Mouse (Mus musculus) mesoderm, embryonic 11.5 days (tissue): ENCODE measurements around the gene Crispld2.

ENCODE experiments used
- DNase-seq: peaks from one replicate; pipeline ENCODE4 v3.0.0-alpha.2; 2012; ENCODE audit warnings: low read depth, low spot score

Gene Crispld2

DNA sequence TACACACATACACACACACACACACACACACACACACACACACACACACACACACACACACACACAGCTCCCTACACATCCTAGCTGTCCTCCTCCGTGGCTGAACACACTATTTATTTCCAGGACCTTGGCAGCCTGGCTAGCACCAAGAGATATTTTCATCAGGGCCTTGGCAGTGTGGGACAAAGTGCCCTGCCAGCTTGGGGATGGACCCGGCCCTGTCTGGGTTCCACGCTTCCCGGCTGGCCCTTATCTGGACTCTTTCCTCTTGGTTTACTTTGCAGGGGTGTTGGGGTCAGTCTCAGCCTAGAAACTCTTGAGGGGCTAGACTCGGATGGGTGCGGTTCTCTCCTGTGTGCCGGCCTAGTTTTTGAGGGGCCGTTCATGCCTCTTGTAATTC lies 8.2 kb downstream of the Crispld2 start:
- no peak for DNase-seq

- DNase-seq = peak; percentile 69
Measured at GRCm38 (mm10) chr8:120001712-120002111, 9.5 kb downstream of the Crispld2 start.

- DNase-seq = no peak
Measured at GRCm38 (mm10) chr8:120002348-120002747, 10.1 kb downstream of the Crispld2 start.

- DNase-seq = peak; percentile 82
Measured at GRCm38 (mm10) chr8:120004154-120004702, 12.0 kb downstream of the Crispld2 start.

- DNase-seq = peak; percentile 57
Measured at GRCm38 (mm10) chr8:120004705-120005381, 12.6 kb downstream of the Crispld2 start.

DNA sequence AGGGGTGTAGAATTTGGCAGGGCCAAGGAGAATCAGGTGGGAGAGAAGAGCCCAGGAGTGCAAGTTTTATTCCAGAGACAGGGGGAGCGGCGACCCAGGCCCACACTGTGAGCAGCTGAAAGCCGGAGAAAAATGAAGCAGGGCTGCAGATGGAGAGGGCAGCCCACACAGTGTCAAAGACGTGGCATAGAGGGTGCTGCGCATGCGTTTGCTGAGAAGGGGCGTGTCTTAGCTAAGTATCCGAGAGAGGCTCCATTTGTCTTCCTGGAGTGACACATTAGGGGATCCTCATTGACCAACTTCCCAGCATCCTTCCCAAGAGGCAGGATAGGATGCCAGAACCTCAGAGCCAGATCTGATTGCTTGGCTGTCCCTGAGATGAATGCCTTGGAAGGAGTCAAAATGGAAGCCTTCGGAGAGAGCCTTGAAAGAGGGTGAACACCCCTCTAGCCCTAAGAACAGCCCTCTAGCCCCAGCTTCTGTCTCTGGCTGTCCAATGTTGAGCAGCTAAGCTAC lies 14.5 kb downstream of the Crispld2 start:
- peak; percentile 60 for DNase-seq

GRCm38 (mm10) chr8:120007178-120007577 lies 14.9 kb downstream of the Crispld2 start:
- DNase-seq = no peak

DNA sequence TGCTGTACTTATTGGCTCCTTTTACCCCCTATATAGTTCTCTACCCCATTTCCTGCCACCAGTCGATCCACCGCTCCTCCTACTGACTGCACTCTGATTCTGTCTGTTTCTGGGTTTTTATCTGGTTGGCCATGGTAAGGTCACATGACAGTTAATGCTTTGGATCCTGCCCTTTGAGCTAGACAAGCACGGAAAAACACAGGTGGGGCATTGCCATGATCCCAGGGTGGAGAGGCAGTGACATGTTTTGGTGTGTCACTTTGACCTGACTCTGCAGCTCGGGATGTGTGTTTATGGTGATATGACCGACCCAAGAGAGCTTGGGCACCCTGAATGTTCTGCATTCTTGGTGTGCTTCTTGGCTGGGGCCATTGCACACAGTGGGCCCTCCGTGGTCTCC lies 17.0 kb downstream of the Crispld2 start:
- DNase-seq = no peak

GRCm38 (mm10) chr8:120012491-120012890 lies 20.3 kb downstream of the Crispld2 start:
- DNase-seq = no peak

- no peak for DNase-seq
Measured at GRCm38 (mm10) chr8:120012927-120013326, 20.7 kb downstream of the Crispld2 start.

DNA sequence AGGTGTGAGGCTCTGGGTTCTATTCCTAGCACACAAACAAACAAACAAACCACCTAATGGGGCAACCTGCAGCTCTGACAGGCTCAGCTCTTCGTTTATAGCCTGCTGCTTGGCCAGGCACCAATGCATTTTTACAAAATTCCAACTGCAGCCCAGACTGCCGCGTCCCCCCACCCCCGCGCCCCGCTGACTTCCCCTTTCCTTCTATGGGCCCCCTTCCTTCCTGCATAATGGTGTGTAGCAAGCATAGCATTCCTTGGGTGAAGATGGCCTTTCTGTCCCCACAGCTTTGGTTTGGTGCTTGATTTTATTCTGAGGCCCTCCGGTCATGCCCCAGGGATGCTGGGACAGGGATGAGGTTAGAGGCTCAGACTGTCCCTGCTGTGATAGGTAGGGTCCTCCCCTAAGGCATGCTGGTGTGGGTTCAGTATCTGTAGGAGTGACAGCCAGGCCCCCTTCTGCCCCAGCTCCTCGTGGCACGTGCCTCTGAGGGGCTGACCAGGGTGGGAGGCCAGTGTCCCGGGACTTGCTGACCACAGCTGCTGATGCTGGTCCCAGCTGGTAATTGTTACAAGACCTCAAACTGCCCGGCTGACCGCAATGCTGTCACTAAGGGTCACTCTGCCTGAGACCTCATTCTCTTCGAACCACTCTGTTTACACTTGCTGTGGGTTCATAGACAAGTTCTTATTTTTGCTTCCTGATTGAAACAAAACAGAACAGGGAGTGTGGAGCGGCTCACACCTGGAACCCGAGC lies 22.2 kb downstream of the Crispld2 start:
- no peak for DNase-seq

- no peak for DNase-seq
Measured at GRCm38 (mm10) chr8:120015916-120016315, 23.7 kb downstream of the Crispld2 start.

DNA sequence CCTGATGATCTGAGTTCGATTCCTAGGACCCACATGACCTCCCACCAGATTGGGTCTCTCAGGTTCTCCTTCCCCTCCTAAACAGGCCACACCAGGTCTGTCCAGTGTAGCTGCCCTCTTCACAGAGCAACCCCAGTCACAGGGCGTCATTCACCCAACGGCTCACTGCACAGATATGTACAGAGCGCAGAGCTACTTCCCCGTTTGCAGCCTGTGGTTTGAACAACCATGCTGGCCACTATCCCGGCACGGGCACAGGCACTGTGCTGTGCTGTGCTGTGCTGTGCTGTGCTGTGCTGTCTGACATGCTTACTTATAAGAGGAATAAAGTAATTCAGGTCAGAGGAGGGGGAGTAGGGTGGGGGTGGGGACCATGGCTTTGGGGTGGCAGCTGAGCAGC lies 24.2 kb downstream of the Crispld2 start:
- DNase-seq = no peak

GRCm38 (mm10) chr8:120017349-120017748 lies 25.1 kb downstream of the Crispld2 start:
- DNase-seq = no peak

GRCm38 (mm10) chr8:120017786-120018185 lies 25.5 kb downstream of the Crispld2 start:
- no peak for DNase-seq

DNA sequence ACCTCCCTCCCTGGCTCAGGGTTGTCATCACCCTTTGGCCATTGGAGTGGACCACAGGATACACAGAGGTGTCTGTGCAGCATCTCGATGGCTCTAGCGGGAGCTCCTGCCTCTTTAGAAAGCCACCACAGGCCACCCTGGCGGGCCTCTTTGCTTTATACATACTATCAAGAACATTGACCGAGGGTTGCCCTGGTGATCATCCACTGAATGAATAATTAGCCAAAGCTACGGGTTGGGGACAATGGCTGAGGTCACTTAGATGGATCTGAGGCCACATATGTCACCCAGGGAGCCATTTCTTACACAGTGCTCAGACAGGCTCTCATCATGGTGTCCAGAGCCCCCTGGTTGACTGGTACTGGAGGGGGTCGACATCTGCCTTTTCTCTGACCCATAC lies 26.1 kb downstream of the Crispld2 start:
- no peak for DNase-seq

DNA sequence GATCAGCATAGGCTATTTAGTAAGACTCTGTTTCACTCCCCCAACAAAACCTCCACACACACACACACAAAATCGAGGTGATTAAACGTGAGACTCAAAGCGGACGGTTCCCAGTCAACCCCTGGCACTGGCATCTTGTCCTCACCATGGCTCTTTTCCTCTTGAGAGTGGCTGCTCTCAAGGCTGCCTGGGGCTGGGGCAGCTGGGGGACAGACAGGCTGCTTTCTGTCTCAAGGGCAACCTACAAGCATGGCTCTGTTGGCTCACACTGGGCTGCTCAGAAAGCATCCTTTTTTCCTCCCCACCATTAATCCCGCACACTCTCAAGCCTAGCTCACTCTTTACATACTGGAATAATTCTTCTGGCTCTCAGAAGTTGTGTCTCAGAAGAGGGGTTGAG lies 27.1 kb downstream of the Crispld2 start:
- DNase-seq = no peak

DNA sequence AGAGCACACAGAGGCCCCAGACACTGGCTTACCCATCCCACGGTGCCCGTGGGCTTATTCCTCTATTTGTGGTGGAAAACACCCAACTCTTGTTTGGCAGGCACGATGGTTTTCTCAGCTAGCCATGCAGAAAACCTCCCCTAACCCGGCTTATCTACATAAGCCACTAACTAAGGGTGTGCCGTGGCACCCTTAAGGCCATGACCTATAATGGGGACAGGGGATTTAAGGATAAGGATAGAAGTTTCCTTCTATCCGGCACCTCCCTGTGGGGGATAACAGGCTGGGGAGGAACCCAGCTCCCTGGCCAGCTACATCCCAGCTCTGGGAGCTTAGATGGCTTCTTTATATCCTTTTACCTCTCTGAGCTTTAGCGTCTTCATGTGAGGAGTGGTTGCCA lies 28.1 kb downstream of the Crispld2 start:
- no peak for DNase-seq

- DNase-seq = no peak
Measured at GRCm38 (mm10) chr8:120026199-120026598, 34.0 kb downstream of the Crispld2 start.

GRCm38 (mm10) chr8:120026991-120027390 lies 34.8 kb downstream of the Crispld2 start:
- DNase-seq = no peak

DNA sequence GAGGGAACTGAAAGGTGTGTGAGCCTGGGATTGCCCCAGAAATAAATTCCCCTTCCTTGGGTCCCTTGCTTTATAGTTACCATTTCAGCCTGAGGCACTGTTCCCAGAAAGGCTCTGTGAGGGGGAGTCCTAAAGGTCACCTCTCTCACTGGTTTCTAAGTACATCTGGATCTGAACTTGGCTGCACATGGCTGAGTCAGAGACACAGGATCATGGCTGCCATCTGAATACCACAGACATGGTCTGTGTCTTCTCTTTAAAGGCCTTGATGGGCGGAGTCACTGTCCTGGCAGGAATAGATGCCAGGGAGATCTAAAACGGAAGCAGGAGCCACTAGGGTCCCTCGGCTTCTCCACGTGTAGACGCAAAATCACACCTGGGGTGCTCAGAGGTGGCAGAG lies 38.2 kb downstream of the Crispld2 start:
- DNase-seq = no peak

- DNase-seq = no peak
Measured at GRCm38 (mm10) chr8:120032549-120033208, 40.4 kb downstream of the Crispld2 start.
